Mouse (Mus musculus) MEL (cell line): ENCODE data around the gene Rapgef6. TPM values are rescaled to one million over a fixed set of nuclear protein-coding genes. Genes with fewer than 3 reads are reported as not detected.

Experiments
- DNase-seq: peaks from one replicate; pipeline ENCODE4 v3.0.0; 2011; ENCODE audit warnings: low read depth, low spot score
- H3K27ac ChIP-seq: 2 replicates; pipeline ENCODE4 v1.5.1; 2012; ENCODE audit warnings: low read depth, mild to moderate bottlenecking, control low read depth, low read length, moderate library complexity; ENCODE audit not compliant: control insufficient read depth
- H3K27me3 ChIP-seq, 2 experiments: fragments of 150-350 bp in 1 of 2; sonication (generic) in 1 of 2; 2 replicates each; pipeline ENCODE4 v1.6.1; 2012; ENCODE audit warnings: low read length in 2 of 2, mild to moderate bottlenecking in 2 of 2, improper control_type of control experiment in 1 of 2, moderate library complexity in 1 of 2; ENCODE audit not compliant: insufficient read depth in 2 of 2, control insufficient read depth in 1 of 2
- H3K36me3 ChIP-seq, 2 experiments: 2 replicates each; pipeline ENCODE4 v1.6.1; 2012 to 2014; ENCODE audit warnings: low read length in 2 of 2, improper control_type of control experiment in 1 of 2, inconsistent platforms in 1 of 2, mild to moderate bottlenecking in 1 of 2; ENCODE audit not compliant: insufficient read depth in 2 of 2, control insufficient read depth in 1 of 2
- H3K4me1 ChIP-seq, 2 experiments: fragments of 150-350 bp in 1 of 2; sonication (generic) in 1 of 2; 2 replicates each; pipeline ENCODE4 v1.6.1; 2012; ENCODE audit warnings: low read length in 2 of 2, improper control_type of control experiment in 1 of 2, mild to moderate bottlenecking in 1 of 2; ENCODE audit not compliant: insufficient read depth in 2 of 2, control insufficient read depth in 1 of 2
- H3K4me3 ChIP-seq, 2 experiments: fragments of 150-350 bp in 1 of 2; sonication (generic) in 1 of 2; 2 replicates each; pipeline ENCODE4 v1.5.1; 2012; ENCODE audit warnings: low read depth in 2 of 2, low read length in 2 of 2, mild to moderate bottlenecking in 2 of 2, moderate library complexity in 2 of 2, control low read depth in 1 of 2, improper control_type of control experiment in 1 of 2; ENCODE audit not compliant: control insufficient read depth in 1 of 2, insufficient read depth in 1 of 2
- H3K79me2 ChIP-seq: 2 replicates; pipeline ENCODE4 v1.6.1; 2012; ENCODE audit warnings: mild to moderate bottlenecking, low read length, moderate library complexity; ENCODE audit not compliant: control insufficient read depth, poor library complexity, insufficient read depth
- H3K9ac ChIP-seq: 2 replicates; pipeline ENCODE4 v1.6.1; 2012; ENCODE audit warnings: low read depth, mild to moderate bottlenecking, control low read depth, low read length, moderate library complexity; ENCODE audit not compliant: control insufficient read depth, poor library complexity, severe bottlenecking
- H3K9me3 ChIP-seq: fragments of 150-350 bp; sonication (generic); replicated peaks from 2 replicates; pipeline ENCODE4 v1.6.1; 2012; ENCODE audit warnings: mild to moderate bottlenecking, low read length, improper control_type of control experiment, moderate library complexity; ENCODE audit not compliant: insufficient read depth
- BHLHE40 ChIP-seq: IDR thresholded peaks from 2 replicates; pipeline ENCODE4 v1.6.1; 2012; ENCODE audit warnings: low read depth, mild to moderate bottlenecking, inconsistent platforms, low read length, improper control_type of control experiment, borderline replicate concordance
- CHD1 ChIP-seq: IDR thresholded peaks from 2 replicates; pipeline ENCODE4 v1.6.1; 2012; ENCODE audit warnings: low read depth, mild to moderate bottlenecking, inconsistent platforms, low read length, improper control_type of control experiment
- CTCF ChIP-seq, 3 experiments: IDR thresholded peaks in 2 of 3; conservative IDR thresholded peaks in 1 of 3; 2 replicates each; pipeline ENCODE4 v1.5.1; 2011 to 2012; ENCODE audit warnings: low read length in 3 of 3, low read depth in 2 of 3, mild to moderate bottlenecking in 2 of 3, improper control_type of control experiment in 1 of 3, inconsistent platforms in 1 of 3, mixed read lengths in 1 of 3, moderate library complexity in 1 of 3; ENCODE audit not compliant: control insufficient read depth in 1 of 3, insufficient read depth in 1 of 3, poor library complexity in 1 of 3, severe bottlenecking in 1 of 3
- ELF1 ChIP-seq: IDR thresholded peaks from 2 replicates; pipeline ENCODE4 v1.6.1; 2014; ENCODE audit warnings: low read depth, mild to moderate bottlenecking, inconsistent platforms, low read length, improper control_type of control experiment, moderate library complexity
- EP300 ChIP-seq, 2 experiments: IDR thresholded peaks; 2 replicates each; pipeline ENCODE4 v1.6.1; 2011; ENCODE audit warnings: improper control_type of control experiment in 2 of 2, low read length in 2 of 2, low read depth in 1 of 2, mild to moderate bottlenecking in 1 of 2
- ETS1 ChIP-seq: IDR thresholded peaks from 2 replicates; pipeline ENCODE4 v1.6.1; 2012; ENCODE audit warnings: low read depth, mild to moderate bottlenecking, inconsistent platforms, low read length, improper control_type of control experiment, moderate library complexity
- HCFC1 ChIP-seq: IDR thresholded peaks from 2 replicates; pipeline ENCODE4 v1.6.1; 2012; ENCODE audit warnings: low read depth, mild to moderate bottlenecking, inconsistent platforms, low read length, improper control_type of control experiment, moderate library complexity
- KAT2A ChIP-seq: conservative IDR thresholded peaks from 2 replicates; pipeline ENCODE4 v1.6.1; 2012; ENCODE audit warnings: low read depth, low read length, improper control_type of control experiment, inconsistent platforms
- MAX ChIP-seq: IDR thresholded peaks from 2 replicates; pipeline ENCODE4 v1.6.1; 2011; ENCODE audit warnings: low read length, improper control_type of control experiment
- MYB ChIP-seq: IDR thresholded peaks from 2 replicates; pipeline ENCODE4 v1.6.1; 2011; ENCODE audit warnings: mild to moderate bottlenecking, low read depth, low read length, improper control_type of control experiment
- NELFE ChIP-seq: IDR thresholded peaks from 2 replicates; pipeline ENCODE4 v1.6.1; 2011; ENCODE audit warnings: low read depth, low read length, improper control_type of control experiment
- POLR2AphosphoS2 ChIP-seq: IDR thresholded peaks from 2 replicates; pipeline ENCODE4 v1.6.1; 2011; ENCODE audit warnings: low read length, improper control_type of control experiment
- POLR2AphosphoS5 ChIP-seq: IDR thresholded peaks from 2 replicates; pipeline ENCODE4 v1.6.1; 2012; ENCODE audit warnings: low read depth, borderline replicate concordance, mild to moderate bottlenecking, inconsistent platforms, low read length, moderate library complexity, mixed read lengths
- RAD21 ChIP-seq: IDR thresholded peaks from 2 replicates; pipeline ENCODE4 v1.6.1; 2011; ENCODE audit warnings: mild to moderate bottlenecking, low read depth, low read length, improper control_type of control experiment
- RCOR1 ChIP-seq: IDR thresholded peaks from 2 replicates; pipeline ENCODE4 v1.6.1; 2012; ENCODE audit warnings: low read depth, mild to moderate bottlenecking, inconsistent platforms, low read length, improper control_type of control experiment
- SIN3A ChIP-seq: IDR thresholded peaks from 2 replicates; pipeline ENCODE4 v1.6.1; 2012; ENCODE audit warnings: low read length, improper control_type of control experiment, inconsistent platforms
- SMC3 ChIP-seq: IDR thresholded peaks from 2 replicates; pipeline ENCODE4 v1.6.1; 2011; ENCODE audit warnings: low read depth, low read length, improper control_type of control experiment
- TAL1 ChIP-seq: IDR thresholded peaks from 2 replicates; pipeline ENCODE4 v1.6.1; 2012; ENCODE audit warnings: mild to moderate bottlenecking, inconsistent platforms, low read length, moderate library complexity, mixed read lengths
- USF1 ChIP-seq: IDR thresholded peaks from 2 replicates; pipeline ENCODE4 v1.6.1; 2014; ENCODE audit warnings: low read depth, mild to moderate bottlenecking, inconsistent platforms, low read length, improper control_type of control experiment, moderate library complexity
- ZC3H11A ChIP-seq: IDR thresholded peaks from 2 replicates; pipeline ENCODE4 v1.6.1; 2012; ENCODE audit warnings: low read depth, mild to moderate bottlenecking, inconsistent platforms, low read length, improper control_type of control experiment
- polyA plus RNA-seq, 2 experiments: library from polyadenylated mRNA; stranded (reverse) in 1 of 2; unstranded in 1 of 2; fragments of >175 nt in 1 of 2; fragments of >200 nt in 1 of 2; gene quantifications; 2 replicates each; pipeline versions ENCODE4 v1.2.1 to v1.2.4; 2012; ENCODE audit warnings: low replicate concordance in 2 of 2, low read depth in 1 of 2; ENCODE audit not compliant: insufficient read length in 2 of 2, insufficient read depth in 1 of 2, missing spikeins in 1 of 2
- total RNA-seq: library from RNA; depleted of rRNA; stranded (reverse); fragments of 300-350 nt; gene quantifications from 2 replicates; pipeline ENCODE4 v1.2.3, GENCODE M21; 2012

Rapgef6 gene
- total and polyA plus RNA-seq, 3 experiments: 21.1 to 31.8 TPM; not detected in 1

- H3K9ac ChIP-seq: no peak overlapping the region
- H3K4me1 ChIP-seq: peaks cover 10 to 20% of the 10 kb centered on the region in 2 experiments; a peak in 3 of 4 replicates
- H3K36me3 ChIP-seq: peaks cover 0 to 15% of the 10 kb centered on the region in 2 experiments; a peak in 3 of 4 replicates
- H3K27me3 ChIP-seq: no peaks in the 10 kb centered on the region
- no peaks in the 10 kb centered on the region for H3K9me3 ChIP-seq
- no peak for TF ChIP-seq MAX
- 0 out of 2 replicates have a peak, but pooled peaks have one; percentile 11 for TF ChIP-seq ELF1
- TF ChIP-seq RAD21: no peak
- TF ChIP-seq HCFC1: peak; percentile 65
- no peak for TF ChIP-seq POLR2AphosphoS2
- no peak for TF ChIP-seq KAT2A
- TF ChIP-seq NELFE: 0 out of 2 replicates have a peak, but pooled peaks have one; percentile 10
- 0 out of 2 replicates have a peak, but pooled peaks have one; percentile 8 for TF ChIP-seq SIN3A
- peak; percentile 13; the same call in 1 of the 2 replicates for TF ChIP-seq SMC3
- TF ChIP-seq CHD1: no peak
- TF ChIP-seq CTCF (IDR thresholded peaks at IDR 0.05 in 2 of 3, conservative IDR thresholded peaks at IDR 0.05 in 1 of 3; ENCODE audit: control insufficient read depth in 1 of 3, insufficient read depth in 1 of 3, low read depth in 2 of 3, low read length in 3 of 3, poor library complexity in 1 of 3, severe bottlenecking in 1 of 3): no peak
- TF ChIP-seq, all 39 proteins: peak for 5
- H3K27ac ChIP-seq: no peak overlapping the region
- H3K4me3 ChIP-seq: no peak overlapping the region
- peak; percentile 74 for DNase-seq
- H3K79me2 ChIP-seq: no peaks in the 10 kb centered on the region
These were observed 190.2 kb downstream of the Rapgef6 start for GRCm38 (mm10) chr11:54712849-54713248.

- no peak for TF ChIP-seq USF1
- TF ChIP-seq TAL1: no peak
- no peak for TF ChIP-seq EP300 (IDR thresholded peaks at IDR 0.05; ENCODE audit: low read depth in 1 of 2, low read length in 2 of 2)
- no peak for TF ChIP-seq MYB
- TF ChIP-seq MAX: no peak
- no peak for TF ChIP-seq POLR2AphosphoS5
- no peak for TF ChIP-seq HCFC1
- no peak for TF ChIP-seq BHLHE40
- no peak for TF ChIP-seq RCOR1
- TF ChIP-seq ZC3H11A: no peak
- TF ChIP-seq ETS1: no peak
- Histone ChIP-seq H3K27ac (no peak overlapping the region), H3K9ac (no peak overlapping the region), H3K9me3 (no peaks in the 10 kb centered on the region), H3K36me3 (peaks cover under 1 to 2% of the 10 kb centered on the region in 2 experiments; a peak in 3 of 4 replicates), H3K79me2 (no peaks in the 10 kb centered on the region), H3K4me1 (peaks cover 0 to 3% of the 10 kb centered on the region in 2 experiments; a peak in 2 of 4 replicates), H3K4me3 (no peak overlapping the region), H3K27me3 (no peaks in the 10 kb centered on the region)
- no peak for DNase-seq
These were observed 195.2 kb downstream of the Rapgef6 start for GRCm38 (mm10) chr11:54717893-54718292.
